Mouse (Mus musculus) midbrain, embryonic 15.5 days (tissue): Measurements from ENCODE around the gene Med13l. TPM values are rescaled to one million over a fixed set of nuclear protein-coding genes. Genes with fewer than 3 reads are reported as not detected.

ENCODE experiments used
- ATAC-seq: fragments of 200-750 bp; cut with Nextera tagmentation; replicated peaks from 2 replicates; pipeline ENCODE4 v1.8.0; 2017; ENCODE audit warnings: moderate TSS enrichment
- H3K27ac ChIP-seq: fragments of 300-500 bp; sonication (generic); 2 replicates; pipeline ENCODE4 v1.5.1; 2015; ENCODE audit warnings: mild to moderate bottlenecking, inconsistent platforms
- H3K27me3 ChIP-seq: fragments of 300-500 bp; sonication (generic); replicated peaks from 2 replicates; pipeline ENCODE4 v1.6.1; 2015; ENCODE audit warnings: inconsistent platforms
- H3K36me3 ChIP-seq: fragments of 300-500 bp; sonication (generic); replicated peaks from 2 replicates; pipeline ENCODE4 v1.6.1; 2015; ENCODE audit warnings: inconsistent platforms
- H3K4me1 ChIP-seq: fragments of 300-500 bp; sonication (generic); 2 replicates; pipeline ENCODE4 v1.6.1; 2015; ENCODE audit warnings: inconsistent platforms
- H3K4me2 ChIP-seq: fragments of 300-500 bp; sonication (generic); 2 replicates; pipeline ENCODE4 v1.6.1; 2015; ENCODE audit warnings: inconsistent platforms, mild to moderate bottlenecking, moderate library complexity
- H3K4me3 ChIP-seq: fragments of 300-500 bp; sonication (generic); 2 replicates; pipeline ENCODE4 v1.5.1; 2015; ENCODE audit warnings: mild to moderate bottlenecking, inconsistent platforms
- H3K9ac ChIP-seq: fragments of 300-500 bp; sonication (generic); 2 replicates; pipeline ENCODE4 v1.6.1; 2015; ENCODE audit warnings: mild to moderate bottlenecking, inconsistent platforms
- H3K9me3 ChIP-seq: fragments of 300-500 bp; sonication (generic); 2 replicates; pipeline ENCODE4 v1.6.1; 2016; ENCODE audit warnings: inconsistent platforms
- WGBS: fragments of 180-500 bp; shearing (Covaris S2); methylation state at CpG from one replicate; pipeline ENCODE4 v1.1.7; 2015; ENCODE audit warnings: mixed read lengths; 5-methylcytosine and 5-hydroxymethylcytosine counted together
- polyA plus RNA-seq: library from polyadenylated mRNA; unstranded; fragments of >200 nt; fragmentation: Nextera tagmentation; extraction: Ambion mirVana; gene quantifications from 2 replicates; pipeline ENCODE4 v1.2.1, GENCODE M21; 2015

Gene Med13l
- polyA plus RNA-seq, 1 experiment from 2014 or later = 17.3 TPM

GRCm38 (mm10) chr5:118575909-118576308 is 15.4 kb downstream of the Med13l start:
- ATAC-seq = no peak

GRCm38 (mm10) chr5:118576731-118577130 is 16.3 kb downstream of the Med13l start:
- H3K4me2 ChIP-seq = no peak overlapping the region
- no peak overlapping the region for H3K4me3 ChIP-seq
- no peak for ATAC-seq
- no peaks in the 10 kb centered on the region for H3K27me3 ChIP-seq
- H3K9me3 ChIP-seq = no peaks in the 10 kb centered on the region
- H3K9ac ChIP-seq = no peak overlapping the region
- H3K27ac ChIP-seq = 0 out of 2 replicates have a peak overlapping the region, but pooled peaks have one; percentile 1
- H3K4me1 ChIP-seq = peaks cover 41% of the 10 kb centered on the region
- H3K36me3 ChIP-seq = no peaks in the 10 kb centered on the region
- 44% methylated on average over 3 of the region's 3 CpGs for WGBS

More at GRCm38 (mm10) chr5:118575909-118576308, 15.4 kb downstream of the Med13l start:
- no peak overlapping the region for H3K4me2 ChIP-seq
- no peaks in the 10 kb centered on the region for H3K9me3 ChIP-seq
- no peaks in the 10 kb centered on the region for H3K27me3 ChIP-seq
- no peak overlapping the region for H3K27ac ChIP-seq
- H3K4me3 ChIP-seq = no peak overlapping the region
- WGBS = 50% methylated on average over 6 of the region's 6 CpGs
- peaks cover 47% of the 10 kb centered on the region for H3K4me1 ChIP-seq
- H3K9ac ChIP-seq = no peak overlapping the region
- H3K36me3 ChIP-seq = no peaks in the 10 kb centered on the region

- ATAC-seq = no peak
Observed at GRCm38 (mm10) chr5:118585355-118585754, 24.9 kb downstream of the Med13l start.

GRCm38 (mm10) chr5:118586560-118586959 is 26.1 kb downstream of the Med13l start:
- Histone ChIP-seq H3K9ac (no peak overlapping the region), H3K27me3 (no peaks in the 10 kb centered on the region), H3K36me3 (no peaks in the 10 kb centered on the region), H3K9me3 (no peaks in the 10 kb centered on the region), H3K4me2 (no peak overlapping the region), H3K4me3 (no peak overlapping the region), H3K27ac (no peak overlapping the region), H3K4me1 (peaks cover 37% of the 10 kb centered on the region)
- ATAC-seq = no peak
- 50% methylated on average over 6 of the region's 6 CpGs for WGBS

More at GRCm38 (mm10) chr5:118585355-118585754, 24.9 kb downstream of the Med13l start:
- Histone ChIP-seq H3K4me3 (no peak overlapping the region), H3K9ac (no peak overlapping the region), H3K27me3 (no peaks in the 10 kb centered on the region), H3K4me2 (no peak overlapping the region), H3K27ac (no peak overlapping the region), H3K4me1 (peaks cover 25% of the 10 kb centered on the region), H3K36me3 (no peaks in the 10 kb centered on the region), H3K9me3 (no peaks in the 10 kb centered on the region)
- 36% methylated on average over 4 of the region's 4 CpGs for WGBS

- Histone ChIP-seq H3K36me3 (no peaks in the 10 kb centered on the region), H3K27me3 (no peaks in the 10 kb centered on the region), H3K9ac (no peak overlapping the region), H3K4me2 (no peak overlapping the region), H3K4me1 (peaks cover 46% of the 10 kb centered on the region), H3K27ac (no peak overlapping the region), H3K9me3 (no peaks in the 10 kb centered on the region), H3K4me3 (no peak overlapping the region)
- WGBS = 87% methylated on average over 6 of the region's 6 CpGs
- no peak for ATAC-seq
Observed at GRCm38 (mm10) chr5:118588381-118588925, 28.0 kb downstream of the Med13l start.

- no peak overlapping the region for H3K9ac ChIP-seq
- H3K4me3 ChIP-seq = no peak overlapping the region
- no peaks in the 10 kb centered on the region for H3K27me3 ChIP-seq
- H3K9me3 ChIP-seq = no peaks in the 10 kb centered on the region
- H3K27ac ChIP-seq = no peak overlapping the region
- H3K4me1 ChIP-seq = peaks cover 46% of the 10 kb centered on the region
- 74% methylated on average over 11 of the region's 11 CpGs for WGBS
- H3K36me3 ChIP-seq = no peaks in the 10 kb centered on the region
- no peak overlapping the region for H3K4me2 ChIP-seq
- ATAC-seq = no peak
Observed at GRCm38 (mm10) chr5:118589186-118589892, 28.9 kb downstream of the Med13l start.

- Histone ChIP-seq H3K9ac (no peak overlapping the region), H3K27ac (no peak overlapping the region), H3K4me3 (no peak overlapping the region), H3K36me3 (no peaks in the 10 kb centered on the region), H3K4me2 (no peak overlapping the region), H3K27me3 (no peaks in the 10 kb centered on the region), H3K9me3 (no peaks in the 10 kb centered on the region), H3K4me1 (peaks cover 40% of the 10 kb centered on the region)
- WGBS = 34% methylated on average over 6 of the region's 6 CpGs
- ATAC-seq = no peak
Observed at GRCm38 (mm10) chr5:118590868-118591267, 30.4 kb downstream of the Med13l start.

- no peak overlapping the region for H3K4me2 ChIP-seq
- no peak for ATAC-seq
- no peak overlapping the region for H3K4me3 ChIP-seq
- 48% methylated on average over 11 of the region's 11 CpGs for WGBS
- H3K4me1 ChIP-seq = peaks cover 44% of the 10 kb centered on the region
- no peaks in the 10 kb centered on the region for H3K36me3 ChIP-seq
- H3K27me3 ChIP-seq = no peaks in the 10 kb centered on the region
- H3K9me3 ChIP-seq = no peaks in the 10 kb centered on the region
- no peak overlapping the region for H3K27ac ChIP-seq
- no peak overlapping the region for H3K9ac ChIP-seq
Observed at GRCm38 (mm10) chr5:118591826-118592499, 31.5 kb downstream of the Med13l start.

- Histone ChIP-seq H3K27me3 (no peaks in the 10 kb centered on the region), H3K4me3 (no peak overlapping the region), H3K4me1 (peaks cover 43% of the 10 kb centered on the region), H3K27ac (no peak overlapping the region), H3K4me2 (no peak overlapping the region), H3K9me3 (no peaks in the 10 kb centered on the region), H3K36me3 (no peaks in the 10 kb centered on the region), H3K9ac (no peak overlapping the region)
- no peak for ATAC-seq
- 57% methylated on average over 14 of the region's 14 CpGs for WGBS
Observed at GRCm38 (mm10) chr5:118594470-118595236, 34.2 kb downstream of the Med13l start.

- H3K27ac ChIP-seq = no peak overlapping the region
- ATAC-seq = no peak
- H3K36me3 ChIP-seq = no peaks in the 10 kb centered on the region
- WGBS = 82% methylated on average over 5 of the region's 5 CpGs
- H3K4me2 ChIP-seq = no peak overlapping the region
- no peaks in the 10 kb centered on the region for H3K9me3 ChIP-seq
- H3K4me3 ChIP-seq = no peak overlapping the region
- no peaks in the 10 kb centered on the region for H3K27me3 ChIP-seq
- no peak overlapping the region for H3K9ac ChIP-seq
- H3K4me1 ChIP-seq = peaks cover 44% of the 10 kb centered on the region
Observed at GRCm38 (mm10) chr5:118595901-118596300, 35.4 kb downstream of the Med13l start.

GRCm38 (mm10) chr5:118596452-118597092 is 36.1 kb downstream of the Med13l start:
- Histone ChIP-seq H3K36me3 (no peaks in the 10 kb centered on the region), H3K27me3 (no peaks in the 10 kb centered on the region), H3K4me3 (no peak overlapping the region), H3K4me1 (peaks cover 40% of the 10 kb centered on the region), H3K9me3 (no peaks in the 10 kb centered on the region), H3K27ac (no peak overlapping the region), H3K9ac (no peak overlapping the region), H3K4me2 (no peak overlapping the region)
- 82% methylated on average over 15 of the region's 15 CpGs for WGBS
- ATAC-seq = no peak

GRCm38 (mm10) chr5:118598601-118599000 is 38.1 kb downstream of the Med13l start:
- H3K27ac ChIP-seq = no peak overlapping the region

More at GRCm38 (mm10) chr5:118598601-118599000, 38.1 kb downstream of the Med13l start:
- Histone ChIP-seq H3K4me2 (no peak overlapping the region), H3K9ac (no peak overlapping the region), H3K4me3 (no peak overlapping the region), H3K4me1 (peaks cover 39% of the 10 kb centered on the region), H3K36me3 (no peaks in the 10 kb centered on the region), H3K9me3 (no peaks in the 10 kb centered on the region), H3K27me3 (no peaks in the 10 kb centered on the region)
- ATAC-seq = no peak
- WGBS = 55% methylated on average over 6 of the region's 6 CpGs
